Mouse (Mus musculus): ENCODE measurements around the gene Crygd. TPM values are rescaled to one million over a fixed set of nuclear protein-coding genes. Genes with fewer than 3 reads are reported as not detected.

Gene Crygd
- total RNA-seq, 1 experiment from 2014 or later = not detected

DNA sequence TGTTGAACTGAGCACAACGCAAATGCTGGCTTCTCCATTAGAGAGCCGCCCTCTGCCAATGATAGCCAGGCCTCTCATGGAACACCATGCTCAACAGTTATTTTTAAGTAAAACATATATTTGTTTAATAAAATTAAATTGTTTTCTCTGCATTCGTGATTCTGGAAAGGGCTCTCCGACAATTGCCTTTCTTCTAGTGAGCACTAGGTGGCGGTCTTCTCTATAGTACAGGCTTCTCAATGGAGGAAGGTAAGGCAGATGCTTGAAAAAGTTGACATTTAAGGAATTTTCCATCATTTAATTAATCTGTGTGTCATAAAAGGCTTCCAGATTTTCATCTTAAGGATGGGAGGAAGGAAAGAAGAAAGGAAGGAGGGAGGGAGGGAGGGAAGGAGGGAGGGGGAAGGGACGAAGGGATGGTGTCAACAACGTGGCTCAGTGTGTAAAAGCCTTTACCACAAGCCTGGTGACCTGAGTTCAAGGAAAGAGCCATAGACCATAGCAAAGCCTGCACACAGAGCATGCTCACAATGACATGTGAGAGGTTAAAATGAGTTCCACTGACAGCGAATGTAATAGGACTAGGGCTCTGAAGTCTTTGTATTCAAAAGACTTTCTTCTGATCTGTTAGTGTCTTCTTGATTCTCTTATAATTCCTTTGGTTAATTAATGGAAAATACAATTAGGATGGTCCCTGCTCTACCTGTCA, 16.7 kb downstream of the Crygd start:
- ATAC-seq (replicated peaks; ENCODE audit: low read depth, poor library complexity, severe bottlenecking) = peak; percentile 72; the same call in 1 of the 2 replicates

DNA sequence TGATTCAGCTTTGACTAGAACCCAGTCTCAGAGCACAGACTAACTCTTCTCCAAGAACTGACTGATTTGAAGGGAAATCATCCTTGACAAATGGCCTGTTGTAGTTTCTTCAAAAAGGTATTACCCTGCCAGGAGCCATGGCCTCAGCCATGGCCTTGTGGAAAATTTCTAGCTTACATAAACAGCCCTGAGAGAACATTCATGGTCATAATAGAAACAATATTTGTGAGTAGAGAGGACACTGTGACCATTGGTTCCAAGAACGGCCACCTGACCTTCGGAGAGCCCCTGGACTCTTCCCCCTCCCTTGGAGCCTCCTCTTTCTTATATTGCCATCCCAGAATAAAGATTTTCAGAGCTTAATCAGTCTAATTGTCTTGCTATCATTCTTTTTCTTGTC, 19.8 kb downstream of the Crygd start:
- ATAC-seq (replicated peaks; ENCODE audit: low read depth, poor library complexity, severe bottlenecking) = no peak

DNA sequence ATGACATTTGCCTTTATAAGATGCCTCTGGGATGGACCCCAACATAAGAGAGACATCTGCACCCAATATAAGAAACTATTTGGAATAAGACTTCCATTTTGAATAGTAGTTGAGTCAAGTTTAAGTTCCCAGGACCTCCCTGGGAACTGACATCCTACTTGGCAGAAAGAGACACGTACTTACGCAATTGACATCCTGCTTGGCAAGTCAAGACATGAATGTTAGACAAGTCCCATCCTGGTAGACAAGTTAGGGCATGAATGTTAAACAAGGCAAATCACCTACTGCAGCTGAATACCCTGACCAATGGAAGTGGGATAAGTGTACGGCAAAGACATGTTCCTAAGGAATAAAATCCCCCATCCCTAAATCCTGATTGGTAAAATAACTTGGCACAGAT, 21.4 kb downstream of the Crygd start:
- ATAC-seq (replicated peaks; ENCODE audit: low read depth, poor library complexity, severe bottlenecking) = no peak

DNA sequence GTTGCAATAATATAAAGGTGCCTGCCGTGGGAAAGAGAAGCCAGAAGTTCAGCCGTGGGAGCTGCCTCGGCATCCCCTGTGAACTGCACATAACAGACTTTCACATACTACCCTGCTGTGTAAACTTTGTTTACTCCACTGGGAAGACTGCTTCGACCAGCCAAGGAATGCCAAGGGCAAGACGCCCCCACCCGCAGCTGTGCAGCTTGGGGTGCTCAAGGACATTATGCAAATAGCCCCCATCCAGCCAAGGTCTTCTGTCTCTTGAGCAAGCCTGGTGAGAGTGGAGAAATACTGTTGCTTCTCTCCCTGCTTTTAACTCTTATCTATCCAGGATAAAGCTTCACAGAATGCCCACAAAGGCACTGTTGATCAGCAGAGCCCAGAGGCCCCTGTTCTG, 22.4 kb downstream of the Crygd start:
- ATAC-seq (replicated peaks; ENCODE audit: low read depth, poor library complexity, severe bottlenecking) = no peak

DNA sequence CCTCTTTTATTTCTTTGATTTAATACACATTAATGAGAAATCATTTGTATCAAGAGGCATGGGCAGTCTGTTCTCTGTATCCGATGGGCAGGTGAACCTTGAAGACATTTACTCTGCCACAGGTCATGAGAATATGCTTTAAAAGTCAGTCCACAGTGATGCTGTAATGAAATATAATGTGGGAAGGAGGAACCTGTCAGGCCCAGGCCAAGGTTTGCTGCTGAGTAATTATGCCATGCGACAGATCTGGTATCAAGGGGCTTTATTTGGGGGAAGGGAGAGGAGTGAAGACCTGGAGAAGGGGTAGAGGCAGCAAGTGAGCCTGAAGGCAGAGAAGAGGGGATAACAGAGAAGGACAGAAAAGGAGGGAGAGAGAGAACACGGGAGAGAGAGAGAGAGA, 23.6 kb downstream of the Crygd start:
- no peak for ATAC-seq (replicated peaks; ENCODE audit: low read depth, poor library complexity, severe bottlenecking)

DNA sequence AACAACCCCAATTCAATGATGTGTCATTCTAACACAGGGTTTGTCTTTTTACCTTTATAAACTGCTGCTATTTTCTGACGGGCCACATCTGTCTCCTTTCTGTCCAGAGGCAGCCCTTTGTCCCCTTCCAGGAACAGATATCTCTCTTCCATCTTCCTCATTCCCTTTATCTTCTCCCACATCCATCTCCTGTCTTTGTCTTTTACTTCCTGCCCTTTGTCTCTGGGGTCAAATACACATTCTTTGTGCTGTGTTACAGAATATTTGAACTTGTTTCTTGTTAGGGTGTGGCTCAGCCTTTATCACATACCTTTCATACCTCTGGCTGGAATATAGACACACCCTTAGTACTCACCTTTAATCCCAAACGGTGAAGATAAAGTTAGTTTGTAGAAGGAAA, 25.7 kb downstream of the Crygd start:
- ATAC-seq (replicated peaks; ENCODE audit: low read depth, poor library complexity, severe bottlenecking) = no peak

DNA sequence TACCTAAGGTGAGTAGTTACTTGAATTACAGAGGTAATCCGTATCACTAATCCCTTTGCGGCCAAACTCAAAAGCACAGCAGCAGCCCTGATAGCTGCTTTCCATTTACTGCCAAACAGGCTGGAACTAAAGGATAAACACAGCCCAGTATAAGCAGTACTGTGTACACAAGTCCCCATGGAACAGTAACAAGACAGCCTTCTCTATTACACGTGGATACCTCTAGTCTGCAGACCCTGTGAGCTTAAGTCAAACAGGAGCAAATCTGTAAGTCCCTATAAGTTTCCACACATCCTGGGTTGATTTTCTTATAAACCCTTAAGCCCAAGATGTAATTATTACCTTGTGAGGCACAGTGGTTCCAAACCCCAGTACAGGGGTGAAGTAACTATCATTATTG, 27.7 kb downstream of the Crygd start:
- ATAC-seq (replicated peaks; ENCODE audit: low read depth, poor library complexity, severe bottlenecking) = no peak

DNA sequence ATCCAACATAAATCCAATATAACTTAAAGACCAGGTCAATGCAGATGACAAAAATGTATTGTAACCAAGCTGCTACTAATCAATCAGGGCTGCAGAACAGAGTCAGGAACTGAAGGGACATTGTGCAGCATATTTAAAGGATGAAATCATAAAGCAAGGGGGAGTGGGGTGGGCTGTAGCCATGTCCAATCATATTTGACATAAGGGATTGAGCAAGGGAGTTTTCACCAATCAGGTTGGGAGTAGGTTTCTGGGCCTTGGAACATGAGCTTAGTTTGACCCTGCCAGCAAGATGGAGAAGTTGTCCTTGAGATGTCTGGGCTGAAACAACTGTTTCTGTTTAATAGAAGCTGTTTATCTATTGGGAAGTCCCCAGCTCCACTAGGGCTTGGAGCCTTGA, 30.6 kb downstream of the Crygd start, which contains the start of gene Akr1cl:
Gene Akr1cl, minus strand, starts transcription at position 119 of the 400 bp plus-strand sequence.
- ATAC-seq (replicated peaks; ENCODE audit: low read depth, poor library complexity, severe bottlenecking) = no peak

DNA sequence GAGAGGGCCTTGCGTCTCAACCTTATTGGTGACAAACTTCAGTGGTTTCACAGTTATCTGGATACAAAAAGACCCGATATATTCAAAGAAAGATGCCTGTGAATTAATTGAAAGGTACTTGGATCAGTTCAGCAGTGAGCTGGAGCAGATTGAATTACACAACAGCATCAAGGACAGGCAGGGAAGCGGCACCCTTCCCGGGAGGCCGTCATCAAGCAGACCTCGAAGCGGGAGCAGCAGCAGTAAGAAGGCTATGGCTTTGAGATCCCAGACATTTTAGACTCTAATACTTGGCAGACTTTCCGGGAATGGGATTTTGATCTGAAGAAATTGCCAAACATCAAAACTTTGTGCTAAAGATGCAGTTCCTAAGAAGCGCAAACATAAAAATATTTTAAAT, 35.0 kb downstream of the Crygd start:
- no peak for ATAC-seq (replicated peaks; ENCODE audit: low read depth, poor library complexity, severe bottlenecking)

DNA sequence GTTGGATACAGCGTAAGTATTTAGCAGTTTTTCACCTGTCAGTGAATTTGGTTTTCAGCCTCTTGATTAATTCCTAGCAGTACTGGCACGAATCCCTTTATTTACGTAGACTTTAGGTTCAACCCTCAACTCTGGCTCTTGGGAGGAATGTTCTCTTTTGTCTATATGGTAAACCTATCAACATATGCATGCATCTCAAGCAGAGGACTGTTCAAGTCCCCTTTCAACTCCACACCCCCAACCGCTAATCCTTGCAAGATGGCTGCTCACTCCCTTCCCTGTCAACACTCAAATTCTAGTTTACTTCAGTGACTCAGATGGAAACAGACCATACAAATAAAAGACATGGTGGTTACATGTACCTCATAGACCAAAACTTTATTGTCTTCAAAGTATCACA, 50.5 kb downstream of the Crygd start:
- ATAC-seq (replicated peaks; ENCODE audit: low read depth, poor library complexity, severe bottlenecking) = no peak

Other genes starting within 250 kb of the Crygd start
- gene Plekhm3, start 106.6 kb downstream of the Crygd start, total RNA-seq (2017) = 6.2 and 8.7 TPM in 2 replicates
- gene Akr1cl, start 30.7 kb downstream of the Crygd start, total RNA-seq (2017) = not detected in 2 replicates
- gene Cryge, start 12.3 kb downstream of the Crygd start, total RNA-seq (2017) = not detected in 2 replicates
- gene Crygc, start 10.2 kb upstream of the Crygd start, total RNA-seq (2017) = not detected in 2 replicates
- not detected in 2 replicates for gene Crygb, start 18.8 kb upstream of the Crygd start, total RNA-seq (2017)
- gene Cryga, start 39.9 kb upstream of the Crygd start, total RNA-seq (2017) = not detected in 2 replicates
- gene Gm28845, start 56.1 kb upstream of the Crygd start, total RNA-seq (2017) = not detected in 2 replicates
- 0.27 TPM in 1 of 2 replicates, not detected in the other for gene D630023F18Rik, start 59.8 kb upstream of the Crygd start, total RNA-seq (2017)
- gene Idh1, start 123.0 kb upstream of the Crygd start, total RNA-seq (2017) = 55.4 and 66.1 TPM in 2 replicates
- 25.3 and 32.7 TPM in 2 replicates for gene Pikfyve, start 123.2 kb upstream of the Crygd start, total RNA-seq (2017)
- not detected in 2 replicates for gene Pth2r, start 218.6 kb upstream of the Crygd start, total RNA-seq (2017)